Mouse (Mus musculus): ENCODE results near the gene Gata3.

The Gata3 gene

DNA sequence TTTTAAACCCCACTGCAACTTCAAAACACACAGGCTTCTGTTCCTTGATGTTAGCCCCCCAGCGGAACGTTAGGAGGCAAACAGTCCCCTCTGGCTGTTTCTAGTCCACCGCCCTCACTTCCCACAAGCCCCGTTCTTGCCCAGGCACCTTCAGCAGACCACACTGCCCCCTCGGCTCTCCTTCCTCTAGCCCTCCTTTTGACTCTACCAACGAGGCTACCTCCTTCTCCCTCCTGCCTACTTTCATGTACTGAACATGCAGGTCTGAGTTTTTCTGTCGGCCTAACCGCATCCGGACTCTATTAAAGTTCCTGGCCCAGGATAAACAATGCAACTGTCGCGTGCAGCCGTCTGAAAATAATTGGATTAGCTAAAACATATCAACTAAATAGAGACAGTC, 17.2 kb downstream of the Gata3 start:
- DNase-seq (ENCODE audit: low spot score) = peak; percentile 69

GRCm38 (mm10) chr2:9871798-9872197, 18.0 kb downstream of the Gata3 start:
- DNase-seq (ENCODE audit: low spot score) = peak; percentile 15

GRCm38 (mm10) chr2:9871141-9871716, 18.6 kb downstream of the Gata3 start:
- peak; percentile 24 for DNase-seq (ENCODE audit: low spot score)

DNA sequence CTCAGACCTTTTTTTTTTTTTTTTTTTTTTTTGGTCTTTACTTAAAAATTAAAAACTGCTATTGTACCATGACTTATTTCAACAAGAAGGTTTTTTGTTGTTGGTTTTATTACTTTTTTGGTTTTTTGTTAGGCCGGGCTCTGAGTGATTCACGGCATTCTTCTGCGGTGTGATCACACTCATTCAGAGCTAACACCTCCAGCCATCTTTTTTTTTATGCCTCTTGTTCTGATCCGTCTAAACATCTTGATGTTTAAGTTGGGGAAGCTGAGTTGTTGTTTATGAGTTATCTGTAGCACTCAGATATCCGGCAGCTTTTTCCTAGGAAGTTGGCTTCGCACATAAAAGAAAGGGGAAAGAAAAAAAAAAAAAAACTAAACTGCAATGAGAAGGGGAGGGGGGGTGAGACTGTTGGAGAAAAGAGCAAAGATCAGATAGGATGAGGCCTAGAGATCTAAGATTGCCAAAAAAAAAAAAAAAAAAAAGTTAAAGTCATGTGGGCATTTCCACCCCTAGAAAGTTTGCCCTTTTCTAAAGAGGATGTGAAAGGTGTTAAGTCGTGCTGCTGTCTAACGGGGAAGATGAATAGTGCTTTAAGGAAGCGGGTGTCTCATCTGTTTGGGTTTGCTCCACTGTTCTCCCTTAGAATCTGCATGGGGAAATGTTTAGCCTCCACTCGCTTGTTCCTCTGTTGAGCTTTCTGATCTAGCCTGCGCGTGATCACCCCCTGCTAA, 22.6 kb downstream of the Gata3 start:
- peak; percentile 3 for DNase-seq (ENCODE audit: low spot score)

DNA sequence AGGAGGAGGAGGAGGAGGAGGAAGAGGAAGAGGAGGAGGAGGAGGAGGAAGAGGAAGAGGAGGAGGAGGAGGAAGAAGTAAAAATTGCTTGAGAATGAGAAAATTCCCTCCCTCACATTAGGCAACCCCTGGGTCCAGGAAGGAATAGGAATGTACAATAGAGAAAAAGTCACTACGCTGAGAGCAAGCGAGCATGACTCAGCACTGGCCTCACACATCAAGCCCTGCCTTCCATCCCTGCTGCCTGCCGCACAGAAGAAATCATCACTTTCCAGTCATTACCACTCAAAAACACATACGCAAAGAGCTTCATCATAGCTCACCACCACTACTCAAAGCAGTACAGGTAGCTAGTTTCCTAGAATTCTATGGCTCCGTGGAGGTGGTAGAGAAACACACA, 29.1 kb downstream of the Gata3 start:
- no peak for DNase-seq (ENCODE audit: low spot score)

GRCm38 (mm10) chr2:9855861-9856260, 34.0 kb downstream of the Gata3 start:
- no peak for DNase-seq (ENCODE audit: low spot score)

GRCm38 (mm10) chr2:9852851-9853576, 36.8 kb downstream of the Gata3 start:
- peak; percentile 39 for DNase-seq (ENCODE audit: low spot score)

DNA sequence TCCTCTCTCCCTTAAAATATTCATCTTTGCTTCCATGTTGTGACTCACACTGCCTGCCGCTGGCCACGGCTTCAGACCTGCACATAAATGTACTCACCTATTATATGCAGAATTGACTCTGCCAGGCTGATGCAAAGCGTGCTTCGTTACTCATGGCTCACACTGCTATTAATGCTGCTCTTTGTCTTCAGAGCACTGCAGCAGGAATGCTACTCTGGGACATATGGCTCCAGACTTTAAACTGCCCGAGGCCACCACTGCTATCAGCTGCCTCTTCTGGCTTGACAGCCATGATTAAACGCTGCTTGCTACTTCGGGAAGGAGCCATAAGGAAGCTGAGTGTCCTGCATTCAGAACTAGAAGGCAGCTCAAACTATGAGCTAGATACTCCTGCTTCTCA, 54.6 kb downstream of the Gata3 start:
- peak; percentile 31 for DNase-seq (ENCODE audit: low spot score)

DNA sequence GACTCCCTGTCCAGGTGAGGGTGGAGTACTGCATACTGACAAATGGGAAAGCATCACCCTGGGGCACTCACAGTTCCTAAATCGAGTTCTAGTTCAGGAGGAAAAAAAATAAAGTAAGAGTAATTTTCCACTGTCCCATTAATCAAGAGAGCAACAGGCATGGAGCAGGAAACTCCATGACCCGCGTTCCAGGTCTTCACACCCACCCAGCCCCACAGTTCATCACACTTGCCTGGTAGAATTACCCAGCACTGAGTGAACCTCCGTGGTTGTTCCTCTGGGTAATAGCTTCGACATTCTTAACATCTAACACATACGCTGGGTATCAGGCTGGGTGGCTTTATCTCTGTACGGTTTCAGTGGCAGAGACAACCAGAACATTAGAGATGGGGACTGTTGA, 56.1 kb downstream of the Gata3 start:
- no peak for DNase-seq (ENCODE audit: low spot score)

- DNase-seq (ENCODE audit: low spot score) = no peak
Observed at GRCm38 (mm10) chr2:9827624-9828023, 62.2 kb downstream of the Gata3 start.

DNA sequence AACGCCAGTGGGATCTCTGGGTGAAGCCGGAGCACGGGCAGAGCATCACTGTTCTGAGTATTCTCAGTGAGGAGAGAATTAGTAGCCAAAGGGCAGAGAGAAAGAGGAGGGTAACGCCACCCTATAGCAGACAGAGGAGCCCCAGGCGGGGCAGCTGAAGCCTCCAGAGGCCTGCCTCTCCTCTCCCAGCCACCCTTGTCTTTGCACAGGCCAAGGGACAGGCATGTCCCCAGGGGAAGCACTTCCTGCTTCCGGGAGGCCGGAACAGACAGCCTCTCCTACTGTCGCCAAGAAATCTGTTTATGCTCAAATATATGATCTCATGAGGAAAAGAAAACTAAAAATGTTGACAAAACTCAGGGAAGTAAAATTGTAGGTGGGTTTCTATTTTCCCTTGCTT, 69.2 kb downstream of the Gata3 start:
- no peak for DNase-seq (ENCODE audit: low spot score)

GRCm38 (mm10) chr2:9818177-9818785, 71.6 kb downstream of the Gata3 start:
- no peak for DNase-seq (ENCODE audit: low spot score)
